Mouse (Mus musculus): Measurements from ENCODE around the gene Rac2. TPM values are rescaled to one million over a fixed set of nuclear protein-coding genes. Genes with fewer than 3 reads are reported as not detected.

The Rac2 gene
- total RNA-seq (2017), result 125 to 216 TPM (median 199 TPM) in 3 replicates

- peak; percentile 86 for ATAC-seq (replicated peaks; ENCODE audit: insufficient number of reproducible peaks, low FRiP score, low TSS enrichment, poor library complexity, severe bottlenecking)
These were observed at the start of gene Rac2 for GRCm38 (mm10) chr15:78572658-78573397. Gene Rac2, minus strand, starts transcription at chr15:78572783.

GRCm38 (mm10) chr15:78616973-78617372, 44.4 kb upstream of the Rac2 start:
- no peak for ATAC-seq (replicated peaks; ENCODE audit: insufficient number of reproducible peaks, low FRiP score, low TSS enrichment, poor library complexity, severe bottlenecking)

GRCm38 (mm10) chr15:78614536-78614935, 42.0 kb upstream of the Rac2 start:
- no peak for ATAC-seq (replicated peaks; ENCODE audit: insufficient number of reproducible peaks, low FRiP score, low TSS enrichment, poor library complexity, severe bottlenecking)

- ATAC-seq (replicated peaks; ENCODE audit: insufficient number of reproducible peaks, low FRiP score, low TSS enrichment, poor library complexity, severe bottlenecking), result no peak
These were observed 38.3 kb upstream of the Rac2 start for GRCm38 (mm10) chr15:78610705-78611462.

GRCm38 (mm10) chr15:78607463-78607862, 34.9 kb upstream of the Rac2 start:
- peak; percentile 85 for ATAC-seq (replicated peaks; ENCODE audit: insufficient number of reproducible peaks, low FRiP score, low TSS enrichment, poor library complexity, severe bottlenecking)

- no peak for ATAC-seq (replicated peaks; ENCODE audit: insufficient number of reproducible peaks, low FRiP score, low TSS enrichment, poor library complexity, severe bottlenecking)
These were observed 33.5 kb upstream of the Rac2 start for GRCm38 (mm10) chr15:78606059-78606458.

- ATAC-seq (replicated peaks; ENCODE audit: insufficient number of reproducible peaks, low FRiP score, low TSS enrichment, poor library complexity, severe bottlenecking), result no peak
These were observed 32.8 kb upstream of the Rac2 start for GRCm38 (mm10) chr15:78605371-78605791.

- ATAC-seq (replicated peaks; ENCODE audit: insufficient number of reproducible peaks, low FRiP score, low TSS enrichment, poor library complexity, severe bottlenecking), result no peak
These were observed 31.7 kb upstream of the Rac2 start for GRCm38 (mm10) chr15:78604255-78604654.

- no peak for ATAC-seq (replicated peaks; ENCODE audit: insufficient number of reproducible peaks, low FRiP score, low TSS enrichment, poor library complexity, severe bottlenecking)
These were observed 28.6 kb upstream of the Rac2 start for GRCm38 (mm10) chr15:78601180-78601579.

GRCm38 (mm10) chr15:78599529-78600193, 27.1 kb upstream of the Rac2 start:
- ATAC-seq (replicated peaks; ENCODE audit: insufficient number of reproducible peaks, low FRiP score, low TSS enrichment, poor library complexity, severe bottlenecking), result no peak

- ATAC-seq (replicated peaks; ENCODE audit: insufficient number of reproducible peaks, low FRiP score, low TSS enrichment, poor library complexity, severe bottlenecking), result peak; percentile 67
These were observed 26.5 kb upstream of the Rac2 start for GRCm38 (mm10) chr15:78599124-78599523.

GRCm38 (mm10) chr15:78597729-78598128, 25.1 kb upstream of the Rac2 start:
- ATAC-seq (replicated peaks; ENCODE audit: insufficient number of reproducible peaks, low FRiP score, low TSS enrichment, poor library complexity, severe bottlenecking), result peak; percentile 37

GRCm38 (mm10) chr15:78596914-78597313, 24.3 kb upstream of the Rac2 start, which contains the start of gene Cyth4:
Gene Cyth4, plus strand, starts transcription at chr15:78597047.
- peak; percentile 58 for ATAC-seq (replicated peaks; ENCODE audit: insufficient number of reproducible peaks, low FRiP score, low TSS enrichment, poor library complexity, severe bottlenecking)

- ATAC-seq (replicated peaks; ENCODE audit: insufficient number of reproducible peaks, low FRiP score, low TSS enrichment, poor library complexity, severe bottlenecking), result no peak
These were observed 23.9 kb upstream of the Rac2 start for GRCm38 (mm10) chr15:78596504-78596903.

- ATAC-seq (replicated peaks; ENCODE audit: insufficient number of reproducible peaks, low FRiP score, low TSS enrichment, poor library complexity, severe bottlenecking), result no peak
These were observed 22.9 kb upstream of the Rac2 start for GRCm38 (mm10) chr15:78595468-78595867.

GRCm38 (mm10) chr15:78594831-78595230, 22.2 kb upstream of the Rac2 start:
- no peak for ATAC-seq (replicated peaks; ENCODE audit: insufficient number of reproducible peaks, low FRiP score, low TSS enrichment, poor library complexity, severe bottlenecking)

- no peak for ATAC-seq (replicated peaks; ENCODE audit: insufficient number of reproducible peaks, low FRiP score, low TSS enrichment, poor library complexity, severe bottlenecking)
These were observed 21.4 kb upstream of the Rac2 start for GRCm38 (mm10) chr15:78593896-78594425.

- no peak for ATAC-seq (replicated peaks; ENCODE audit: insufficient number of reproducible peaks, low FRiP score, low TSS enrichment, poor library complexity, severe bottlenecking)
These were observed 19.9 kb upstream of the Rac2 start for GRCm38 (mm10) chr15:78592452-78592968.

Data from monocyte, adult 5-6 weeks (primary cell).